Comparison of ENCODE assay signal across 25 mouse cellular contexts in genomic region chr4:126682298-126682697, GRCm38 (mm10). TPM values are rescaled to one million over a fixed set of nuclear protein-coding genes. Genes with fewer than 3 reads are reported as not detected.
A peak's percentile ranks its signal among the peaks of the same experiment; 100 is the strongest.
DNase-seq lines count a peak whose midpoint lies in the region; ATAC-seq and TF ChIP-seq lines count a peak whose summit lies in the region.
"Had no signal": no experiment of that assay in that cellular context is flagged by ENCODE, and none has a peak within 500 bp of the region (broad histone marks: within the 10 kb centered on the region; RNA-seq: fewer than 3 reads in every experiment).

No protein-coding gene starts in this region.

- no peak overlapping the region for H3K27ac ChIP-seq in midbrain, embryonic 14.5 days (replicated peaks; ENCODE audit: low read depth, low read length)
- H3K27ac ChIP-seq in midbrain, embryonic 11.5 days (ENCODE audit: low read depth, low read length) = no peak overlapping the region
- H3K27ac ChIP-seq in liver, embryonic 14.5 days = peak overlapping the region; percentile 37
- H3K27ac ChIP-seq in intestine, embryonic 15.5 days = no peak overlapping the region
- H3K27ac ChIP-seq: embryonic facial prominence, embryonic 15.5 days; forebrain, embryonic 12.5 days; left cerebral cortex, adult 2 months; limb, embryonic 10.5 days; midbrain, embryonic 12.5 days; neural tube, embryonic 12.5 days had no signal

- TF ChIP-seq CTCF in liver, embryonic 14.5 days (IDR thresholded peaks at IDR 0.05; ENCODE audit: low read depth) = no peak

- ATAC-seq in midbrain, embryonic 14.5 days (ENCODE audit: low FRiP score, low TSS enrichment) = no peak
- no peak for ATAC-seq in midbrain, embryonic 11.5 days (ENCODE audit: low FRiP score)
- ATAC-seq in liver, embryonic 14.5 days (ENCODE audit: insufficient read depth) = peak; percentile 53; the same call in 1 of the 2 replicates
- ATAC-seq in intestine, embryonic 15.5 days = no peak

- H3K9me3 ChIP-seq in midbrain, embryonic 14.5 days (ENCODE audit: control insufficient read depth, low read length) = no peaks in the 10 kb centered on the region
- H3K9me3 ChIP-seq in midbrain, embryonic 11.5 days (ENCODE audit: control insufficient read depth, low read length) = no peaks in the 10 kb centered on the region
- no peaks in the 10 kb centered on the region for H3K9me3 ChIP-seq in liver, embryonic 14.5 days (ENCODE audit: control insufficient read depth, low read length)
- no peaks in the 10 kb centered on the region for H3K9me3 ChIP-seq in intestine, embryonic 15.5 days
- H3K9me3 ChIP-seq: embryonic facial prominence, embryonic 15.5 days; forebrain, embryonic 12.5 days; limb, embryonic 10.5 days; midbrain, embryonic 12.5 days; neural tube, embryonic 12.5 days had no signal

- H3K36me3 ChIP-seq in midbrain, embryonic 14.5 days (ENCODE audit: control insufficient read depth, insufficient read depth, low read length) = peaks cover 31% of the 10 kb centered on the region
- H3K36me3 ChIP-seq in midbrain, embryonic 11.5 days (ENCODE audit: control insufficient read depth, insufficient read depth, low read length) = peaks cover 7% of the 10 kb centered on the region
- H3K36me3 ChIP-seq in liver, embryonic 14.5 days (replicated peaks; ENCODE audit: control insufficient read depth, insufficient read depth, low read depth) = peaks cover 27% of the 10 kb centered on the region
- H3K36me3 ChIP-seq in intestine, embryonic 15.5 days = peaks cover 11% of the 10 kb centered on the region; the same call in 1 of the 2 replicates

- no peak overlapping the region for H3K4me3 ChIP-seq in midbrain, embryonic 14.5 days (replicated peaks; ENCODE audit: low read depth, low read length)
- H3K4me3 ChIP-seq in midbrain, embryonic 11.5 days (ENCODE audit: low read depth, low read length) = no peak overlapping the region
- H3K4me3 ChIP-seq in liver, embryonic 14.5 days (ENCODE audit: insufficient read depth in 1 of 2, low read depth in 2 of 2, low read length in 2 of 2) = peak overlapping the region in 1 of 2 experiments; percentile 16; a peak in 1 of 4 replicates
- H3K4me3 ChIP-seq in intestine, embryonic 15.5 days (replicated peaks) = no peak overlapping the region
- H3K4me3 ChIP-seq: embryonic facial prominence, embryonic 15.5 days; forebrain, embryonic 12.5 days; left cerebral cortex, adult 2 months; limb, embryonic 10.5 days; midbrain, embryonic 12.5 days; neural tube, embryonic 12.5 days had no signal

- H3K4me2 ChIP-seq in midbrain, embryonic 14.5 days (ENCODE audit: low read length) = no peak overlapping the region
- H3K4me2 ChIP-seq in midbrain, embryonic 11.5 days = no peak overlapping the region
- H3K4me2 ChIP-seq in liver, embryonic 14.5 days (ENCODE audit: low read depth) = peak overlapping the region; percentile 53
- H3K4me2 ChIP-seq in intestine, embryonic 15.5 days (replicated peaks) = no peak overlapping the region
- H3K4me2 ChIP-seq: embryonic facial prominence, embryonic 15.5 days; forebrain, embryonic 12.5 days; midbrain, embryonic 12.5 days; neural tube, embryonic 12.5 days had no signal

- peak; percentile 69 for TF ChIP-seq EP300 in liver, embryonic 14.5 days (IDR thresholded peaks at IDR 0.05; ENCODE audit: low read depth)

- peak; percentile 2 for DNase-seq in midbrain, embryonic 14.5 days
- DNase-seq in midbrain, embryonic 11.5 days (ENCODE audit: low spot score, missing footprints) = no peak
- peak; percentile 22 for DNase-seq in adipocyte (ENCODE audit: low spot score)
- peak; percentile 56 to 59 (median 57) for DNase-seq in liver, embryonic 14.5 days (ENCODE audit: low read depth in 3 of 3, low spot score in 3 of 3)
- DNase-seq in urinary bladder, postnatal 10 days (ENCODE audit: low spot score) = no peak
- no peak for DNase-seq in heart, adult 9 months (ENCODE audit: low spot score in 2 of 2)
- DNase-seq: adrenal gland, adult 8-10 months; cerebellum, adult 11-12 months; cerebellum, postnatal 25 days; embryo, embryonic 11 days; gastrocnemius, postnatal 10 days; kidney, adult 8-10 months; kidney, postnatal 14 days; lung, adult 18-20 months; lung, postnatal 14 days; right cerebral cortex, adult 18-20 months; thymus, postnatal 14 days had no signal

- WGBS in midbrain, embryonic 14.5 days = 70% methylated on average over 5 of the region's 5 CpGs
- WGBS in midbrain, embryonic 11.5 days = 87% methylated on average over 5 of the region's 5 CpGs
- WGBS in liver, embryonic 14.5 days (ENCODE audit: insufficient replicate concordance) = 8% methylated on average over 5 of the region's 5 CpGs
- WGBS in intestine, embryonic 15.5 days = 80% methylated on average over 5 of the region's 5 CpGs

- H3K4me1 ChIP-seq in midbrain, embryonic 14.5 days (ENCODE audit: control insufficient read depth, insufficient read depth, low read length) = peaks cover 11% of the 10 kb centered on the region; the same call in 1 of the 2 replicates
- peaks cover 6% of the 10 kb centered on the region for H3K4me1 ChIP-seq in midbrain, embryonic 11.5 days (ENCODE audit: control insufficient read depth, insufficient read depth, low read length)
- peaks cover 23 to 26% of the 10 kb centered on the region in 2 experiments for H3K4me1 ChIP-seq in liver, embryonic 14.5 days (replicated peaks; ENCODE audit: control insufficient read depth in 2 of 2, insufficient read depth in 2 of 2, low read length in 1 of 2)
- no peaks in the 10 kb centered on the region for H3K4me1 ChIP-seq in intestine, embryonic 15.5 days (replicated peaks)

- H3K9ac ChIP-seq in midbrain, embryonic 14.5 days (replicated peaks; ENCODE audit: low read length) = no peak overlapping the region
- H3K9ac ChIP-seq in midbrain, embryonic 11.5 days (ENCODE audit: low read length) = no peak overlapping the region
- peak overlapping the region; percentile 29; the same call in 1 of the 2 replicates for H3K9ac ChIP-seq in liver, embryonic 14.5 days (replicated peaks)
- no peak overlapping the region for H3K9ac ChIP-seq in intestine, embryonic 15.5 days
- H3K9ac ChIP-seq: embryonic facial prominence, embryonic 15.5 days; forebrain, embryonic 12.5 days; midbrain, embryonic 12.5 days; neural tube, embryonic 12.5 days had no signal

- H3K27me3 ChIP-seq in midbrain, embryonic 14.5 days (ENCODE audit: control insufficient read depth, insufficient read depth, low read length) = no peaks in the 10 kb centered on the region
- H3K27me3 ChIP-seq in midbrain, embryonic 11.5 days (ENCODE audit: control insufficient read depth, insufficient read depth, low read length) = no peaks in the 10 kb centered on the region
- no peaks in the 10 kb centered on the region for H3K27me3 ChIP-seq in liver, embryonic 14.5 days (ENCODE audit: control insufficient read depth, insufficient read depth, low read length)
- H3K27me3 ChIP-seq in intestine, embryonic 15.5 days (replicated peaks) = no peaks in the 10 kb centered on the region
- H3K27me3 ChIP-seq: embryonic facial prominence, embryonic 15.5 days; forebrain, embryonic 12.5 days; midbrain, embryonic 12.5 days; neural tube, embryonic 12.5 days had no signal

RNA-seq across cellular contexts. Expression of gene Psmb2, which starts 4.9 kb away (rescaled TPM):
- polyA plus RNA-seq in midbrain, embryonic 14.5 days (2014; fragmentation: Nextera tagmentation; extraction: Ambion mirVana) = 442 and 480 TPM in 2 replicates
- polyA plus RNA-seq in midbrain, embryonic 11.5 days (2014; fragmentation: Nextera tagmentation; extraction: Ambion mirVana) = 523 and 552 TPM in 2 replicates
- 124 and 129 TPM in 2 replicates for polyA plus RNA-seq in liver, embryonic 14.5 days (2012; rRNA removed)
- polyA plus RNA-seq in liver, embryonic 14.5 days (2014; fragmentation: Nextera tagmentation; extraction: Ambion mirVana) = 286 and 298 TPM in 2 replicates
- polyA plus RNA-seq in intestine, embryonic 15.5 days (2015; fragmentation: Nextera tagmentation; extraction: Ambion mirVana) = 500 and 522 TPM in 2 replicates

RNA-seq across cellular contexts. Expression of gene Tfap2e, which starts 53.7 kb away (rescaled TPM):
- 0.97 and 2.0 TPM in 2 replicates for polyA plus RNA-seq in midbrain, embryonic 14.5 days (2014; fragmentation: Nextera tagmentation; extraction: Ambion mirVana)
- 1.5 and 1.6 TPM in 2 replicates for polyA plus RNA-seq in midbrain, embryonic 11.5 days (2014; fragmentation: Nextera tagmentation; extraction: Ambion mirVana)
- not detected in 2 replicates for polyA plus RNA-seq in liver, embryonic 14.5 days (2012; rRNA removed)
- polyA plus RNA-seq in liver, embryonic 14.5 days (2014; fragmentation: Nextera tagmentation; extraction: Ambion mirVana) = not detected in 2 replicates
- not detected in 2 replicates for polyA plus RNA-seq in intestine, embryonic 15.5 days (2015; fragmentation: Nextera tagmentation; extraction: Ambion mirVana)
- polyA plus RNA-seq: heart, postnatal 0 days; limb, embryonic 10.5 days had no signal

Comparison
In these comparisons a context has a peak if more than half of its experiments do, and no peak if none do; other contexts are left out.
1. DNase-seq: peak in midbrain, embryonic 14.5 days (single experiment), adipocyte (single experiment) and liver, embryonic 14.5 days (3 of 3); none in midbrain, embryonic 11.5 days (single experiment), urinary bladder, postnatal 10 days (single experiment) and heart, adult 9 months (0 of 2).